Comparison of ENCODE assay signal across 17 mouse cellular contexts in the genomic region with DNA sequence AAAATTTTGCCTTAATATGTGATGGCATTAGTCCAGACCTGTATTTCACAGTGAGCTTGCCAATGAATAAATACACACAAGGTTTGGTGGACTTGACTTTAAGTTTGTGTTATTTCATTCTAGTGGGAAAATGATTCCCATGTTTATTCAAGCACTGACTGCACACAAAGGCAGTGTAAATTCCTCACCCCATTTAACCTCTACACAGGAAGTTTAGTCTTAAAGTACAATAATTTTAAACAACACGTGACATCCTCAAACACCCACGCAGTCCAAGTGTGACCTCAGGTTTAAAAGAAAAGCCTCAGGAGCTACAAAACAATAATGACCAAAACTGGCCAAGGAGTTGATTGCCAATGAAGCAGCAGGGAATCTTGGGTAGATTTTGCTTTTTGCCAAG.
DNase-seq lines count a peak whose midpoint lies in the region; ATAC-seq and TF ChIP-seq lines count a peak whose summit lies in the region.
"Had no signal": no experiment of that assay in that cellular context is flagged by ENCODE, and none has a peak within 500 bp of the region (broad histone marks: within the 10 kb centered on the region; RNA-seq: fewer than 3 reads in every experiment).

No protein-coding gene starts in this region.

- peak; percentile 75; the same call in 1 of the 2 replicates for ATAC-seq in lung, embryonic 14.5 days (ENCODE audit: insufficient read depth)
- no peak for ATAC-seq in megakaryocyte-erythroid progenitor cell, adult 5-6 weeks (replicated peaks; ENCODE audit: low FRiP score, low TSS enrichment, poor library complexity, severe bottlenecking)
- ATAC-seq in activated CD4-positive, CD25-positive, alpha-beta regulatory T cell, adult 4 months, result no peak
- ATAC-seq: intestine, embryonic 16.5 days had no signal

- no peak overlapping the region for H3K4me3 ChIP-seq in lung, embryonic 14.5 days (ENCODE audit: low read depth, low read length)
- H3K4me3 ChIP-seq: heart, embryonic 13.5 days; neural tube, embryonic 12.5 days had no signal

- no peaks in the 10 kb centered on the region for H3K4me1 ChIP-seq in lung, embryonic 14.5 days (ENCODE audit: insufficient read depth)
- H3K4me1 ChIP-seq: heart, embryonic 13.5 days; neural tube, embryonic 12.5 days had no signal

- no peaks in the 10 kb centered on the region for H3K27me3 ChIP-seq in lung, embryonic 14.5 days (ENCODE audit: insufficient read depth, low read length)
- H3K27me3 ChIP-seq: heart, embryonic 13.5 days; neural tube, embryonic 12.5 days had no signal

- no peak overlapping the region for H3K9ac ChIP-seq in lung, embryonic 14.5 days
- H3K9ac ChIP-seq: heart, embryonic 13.5 days; hindbrain, embryonic 14.5 days; neural tube, embryonic 12.5 days had no signal

- no peaks in the 10 kb centered on the region; the same call in 1 of the 2 replicates for H3K9me3 ChIP-seq in lung, embryonic 14.5 days (ENCODE audit: low read depth, low read length)
- H3K9me3 ChIP-seq: heart, embryonic 13.5 days; neural tube, embryonic 12.5 days had no signal

- WGBS in lung, embryonic 14.5 days, result 11% methylated on average over 2 of the region's 2 CpGs

- no peaks in the 10 kb centered on the region for H3K36me3 ChIP-seq in lung, embryonic 14.5 days (ENCODE audit: insufficient read depth)
- H3K36me3 ChIP-seq: G1E; heart, embryonic 13.5 days; neural tube, embryonic 12.5 days had no signal

- TF ChIP-seq CTCF in lung, embryonic 14.5 days (IDR thresholded peaks at IDR 0.05; ENCODE audit: low read depth), result no peak

- peak; percentile 18 for DNase-seq in heart, adult 8-10 months (ENCODE audit: low spot score)
- no peak for DNase-seq in heart, postnatal 25 days (ENCODE audit: low spot score)
- peak; percentile 13 for DNase-seq in kidney, postnatal 14 days
- DNase-seq in kidney, adult 18-20 months, result no peak
- DNase-seq in lung, embryonic 14.5 days, result peak; percentile 69
- DNase-seq: adrenal gland, postnatal 10 days; cerebellum, adult 8-10 months; right cerebral cortex, postnatal 14 days; thymus, postnatal 25 days had no signal

- intact Hi-C loops in heart, postnatal 25 days (cut with DNase I), result no loop called here

- H3K4me2 ChIP-seq in lung, embryonic 14.5 days, result no peak overlapping the region
- H3K4me2 ChIP-seq: heart, embryonic 13.5 days; hindbrain, embryonic 14.5 days; neural tube, embryonic 12.5 days had no signal

- H3K27ac ChIP-seq in lung, embryonic 14.5 days (ENCODE audit: low read depth), result no peak overlapping the region
- H3K27ac ChIP-seq: heart, embryonic 13.5 days; hindbrain, embryonic 14.5 days; neural tube, embryonic 12.5 days; stomach, postnatal 0 days had no signal

Comparison
In these comparisons a context has a peak if more than half of its experiments do, and no peak if none do; other contexts are left out.
1. DNase-seq: peak in heart, adult 8-10 months (single experiment), kidney, postnatal 14 days (single experiment) and lung, embryonic 14.5 days (single experiment); none in heart, postnatal 25 days (single experiment) and kidney, adult 18-20 months (single experiment).